Mouse (Mus musculus) testis, adult 2 months (tissue): ENCODE measurements at regions not wholly inside any gene's neighbourhood (a gene's known extent, or its start where the extent isn't known, plus 50 kb on each side); places are given as distances from the start of the nearest gene placed in this dataset.

ENCODE experiments used
- CTCF ChIP-seq: fragments of 200-500 bp; IDR thresholded peaks from 2 replicates; pipeline ENCODE4 v1.5.1; 2012; ENCODE audit warnings: low read depth, mild to moderate bottlenecking, inconsistent platforms, low read length, moderate library complexity; ENCODE audit not compliant: control insufficient read depth, insufficient read depth, insufficient replicate concordance
- POLR2A ChIP-seq: fragments of 200-500 bp; IDR thresholded peaks from 2 replicates; pipeline ENCODE4 v1.6.1; 2012; ENCODE audit warnings: low read depth, mild to moderate bottlenecking, inconsistent platforms, low read length, moderate library complexity; ENCODE audit not compliant: control insufficient read depth

DNA sequence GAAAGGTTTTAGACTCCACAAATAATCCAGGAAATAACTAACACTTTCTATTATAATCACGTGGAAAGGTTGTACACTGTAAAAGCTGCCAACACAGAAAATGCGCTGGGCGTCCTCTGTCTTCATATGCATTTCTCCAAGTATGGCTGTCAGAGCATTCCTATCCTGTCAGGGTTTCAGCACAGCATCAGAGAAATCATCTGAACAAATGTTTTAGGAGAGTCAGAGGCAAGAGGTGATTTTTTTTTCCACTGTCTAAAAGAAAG, 62.5 kb upstream of the Adamts3 start:
- TF ChIP-seq CTCF = no peak
- no peak for TF ChIP-seq POLR2A
